Mouse (Mus musculus) ES-Bruce4 (cell line): ENCODE measurements at regions not wholly inside any gene's neighbourhood (a gene's known extent, or its start where the extent isn't known, plus 50 kb on each side); places are given as distances from the start of the nearest gene placed in this dataset.

Source experiments
- H3K27ac ChIP-seq: 2 replicates; pipeline ENCODE4 v1.5.1; 2012; ENCODE audit warnings: low read length, inconsistent platforms; ENCODE audit not compliant: insufficient read depth
- H3K27me3 ChIP-seq: 2 replicates; pipeline ENCODE4 v1.6.1; 2012; ENCODE audit warnings: mild to moderate bottlenecking, low read length, inconsistent platforms; ENCODE audit not compliant: control insufficient read depth, poor library complexity, insufficient read depth, severe bottlenecking
- H3K36me3 ChIP-seq: 2 replicates; pipeline ENCODE4 v1.6.1; 2012; ENCODE audit warnings: inconsistent platforms, mild to moderate bottlenecking, low read length, moderate library complexity; ENCODE audit not compliant: control insufficient read depth, poor library complexity, insufficient read depth, severe bottlenecking
- H3K4me1 ChIP-seq: one replicate; pipeline ENCODE4 v1.8.1; 2011; ENCODE audit warnings: low read length; ENCODE audit not compliant: control insufficient read depth, insufficient read depth
- H3K4me3 ChIP-seq: 2 replicates; pipeline ENCODE4 v1.5.1; 2011; ENCODE audit warnings: low read depth, mild to moderate bottlenecking, low read length
- H3K9ac ChIP-seq: 2 replicates; pipeline ENCODE4 v1.6.1; 2012; ENCODE audit warnings: low read depth, mild to moderate bottlenecking, inconsistent platforms; ENCODE audit not compliant: poor library complexity, severe bottlenecking
- H3K9me3 ChIP-seq: replicated peaks from 2 replicates; pipeline ENCODE4 v1.6.1; 2012; ENCODE audit warnings: mild to moderate bottlenecking, low read length, inconsistent platforms; ENCODE audit not compliant: control insufficient read depth, poor library complexity, insufficient read depth, severe bottlenecking
- CTCF ChIP-seq: IDR thresholded peaks from one replicate; pipeline ENCODE4 v1.8.1; 2011; ENCODE audit warnings: low read depth, low read length
- EP300 ChIP-seq: IDR thresholded peaks from 2 replicates; pipeline ENCODE4 v1.6.1; 2011; ENCODE audit warnings: low read depth, low read length; ENCODE audit not compliant: insufficient read depth
- POLR2A ChIP-seq: IDR thresholded peaks from one replicate; pipeline ENCODE4 v1.8.1; 2011; ENCODE audit warnings: low read length; ENCODE audit not compliant: insufficient read depth

DNA sequence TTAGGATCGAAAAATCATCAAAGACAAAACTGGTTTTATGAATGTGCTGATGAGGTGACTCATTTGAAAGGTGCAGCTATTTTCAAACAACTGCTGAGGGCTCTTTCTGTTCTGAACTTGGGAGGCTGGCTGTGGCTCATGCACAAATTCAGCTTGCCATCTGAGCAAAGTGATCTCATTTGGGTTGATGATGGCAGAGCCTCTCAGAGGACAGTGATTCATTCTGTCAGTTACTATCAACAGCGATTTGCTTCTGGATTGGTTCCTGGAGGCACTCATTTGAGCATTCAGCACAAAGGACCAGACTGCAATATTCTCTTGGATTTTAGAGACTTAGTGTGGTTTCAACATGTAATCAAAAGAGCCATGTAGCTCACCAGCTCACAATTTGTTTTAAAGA is 285.8 kb upstream of the Ell2 start:
- Histone ChIP-seq H3K27me3 (no peaks in the 10 kb centered on the region), H3K4me1 (no peaks in the 10 kb centered on the region), H3K4me3 (no peak overlapping the region), H3K27ac (no peak overlapping the region), H3K9me3 (no peaks in the 10 kb centered on the region), H3K9ac (no peak overlapping the region), H3K36me3 (no peaks in the 10 kb centered on the region)
- no peak for TF ChIP-seq POLR2A
- TF ChIP-seq CTCF = no peak
- TF ChIP-seq EP300 = no peak

DNA sequence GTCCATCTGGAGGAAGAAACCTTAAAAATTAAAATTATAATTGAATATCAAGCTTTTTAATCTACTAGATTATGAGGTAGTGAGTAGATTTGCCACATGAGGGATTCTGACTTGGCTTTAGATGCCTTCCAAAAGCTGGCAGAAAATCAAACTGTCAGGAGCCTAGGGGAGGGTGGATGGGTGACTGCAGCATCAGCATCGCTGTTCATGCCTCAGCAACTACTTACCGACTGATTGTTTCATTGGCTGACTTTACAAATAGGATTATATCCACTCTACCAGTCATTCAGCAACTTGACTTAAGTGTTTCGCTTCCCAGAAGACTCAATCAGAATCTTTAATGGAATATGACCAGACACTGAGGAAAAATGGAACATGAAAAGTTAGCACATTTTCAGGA is 279.6 kb upstream of the Ell2 start:
- no peaks in the 10 kb centered on the region for H3K36me3 ChIP-seq
- H3K9ac ChIP-seq = no peak overlapping the region
- no peak overlapping the region for H3K27ac ChIP-seq
- no peaks in the 10 kb centered on the region for H3K9me3 ChIP-seq
- H3K4me3 ChIP-seq = no peak overlapping the region
- no peaks in the 10 kb centered on the region for H3K4me1 ChIP-seq
- no peaks in the 10 kb centered on the region for H3K27me3 ChIP-seq
- TF ChIP-seq EP300 = no peak
- no peak for TF ChIP-seq CTCF
- TF ChIP-seq POLR2A = no peak

DNA sequence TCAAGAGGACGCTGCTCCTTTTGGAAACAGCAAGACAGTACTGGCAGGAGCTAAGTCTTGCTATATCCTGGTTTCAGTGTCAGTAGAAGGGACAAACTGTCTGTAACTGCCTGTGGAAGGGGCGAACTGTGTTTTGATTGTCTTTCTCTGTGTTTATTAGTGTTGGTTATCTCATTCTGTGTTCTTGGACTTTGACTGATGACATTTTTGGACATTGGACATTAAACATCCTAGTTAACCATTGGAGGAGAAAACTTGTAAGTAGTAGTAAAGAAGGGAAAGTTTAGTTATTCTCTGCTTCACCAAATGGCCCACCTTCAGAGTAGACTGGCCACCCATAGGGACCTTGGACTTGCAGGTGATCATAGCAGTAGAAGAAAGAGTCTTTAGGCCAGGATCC is 267.4 kb upstream of the Ell2 start:
- H3K27me3 ChIP-seq = no peaks in the 10 kb centered on the region
- no peak for TF ChIP-seq POLR2A
- no peak for TF ChIP-seq CTCF
- TF ChIP-seq EP300 = no peak
- no peaks in the 10 kb centered on the region for H3K9me3 ChIP-seq
- H3K36me3 ChIP-seq = no peaks in the 10 kb centered on the region
- H3K4me3 ChIP-seq = no peak overlapping the region
- no peak overlapping the region for H3K9ac ChIP-seq
- no peak overlapping the region for H3K27ac ChIP-seq
- no peaks in the 10 kb centered on the region for H3K4me1 ChIP-seq

- Histone ChIP-seq H3K27ac (no peak overlapping the region), H3K27me3 (no peaks in the 10 kb centered on the region), H3K9ac (no peak overlapping the region), H3K36me3 (no peaks in the 10 kb centered on the region), H3K4me3 (no peak overlapping the region), H3K9me3 (no peaks in the 10 kb centered on the region), H3K4me1 (no peaks in the 10 kb centered on the region)
- TF ChIP-seq POLR2A (no peak), EP300 (no peak), CTCF (no peak)
These were observed 266.5 kb upstream of the Ell2 start for GRCm38 (mm10) chr13:75440051-75440450.

DNA sequence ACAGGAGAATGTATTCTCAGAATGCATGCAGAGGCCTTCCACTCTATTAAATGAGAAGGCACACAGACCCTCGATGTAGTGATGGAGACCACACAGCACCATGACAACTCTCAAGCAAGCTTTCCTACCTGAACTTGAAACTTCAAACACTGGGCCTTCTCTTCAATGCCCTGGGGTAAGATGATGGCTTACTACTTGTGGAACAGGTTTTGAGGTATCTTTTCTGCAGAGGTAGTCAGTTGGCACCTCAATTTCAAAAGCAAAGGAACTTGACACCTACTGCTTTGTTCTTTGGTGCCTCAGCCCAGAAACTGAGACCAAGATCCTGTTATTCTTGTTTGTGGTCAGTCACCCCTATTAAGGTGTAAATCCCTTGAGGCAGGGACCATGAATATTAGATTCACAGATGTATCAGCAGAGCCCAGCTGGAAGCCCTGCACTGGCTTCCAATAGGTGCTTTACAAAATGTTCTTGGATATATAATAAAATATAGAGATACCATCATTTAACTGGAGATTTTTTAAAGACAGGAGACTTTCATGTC is 246.2 kb upstream of the Ell2 start:
- Histone ChIP-seq H3K27me3 (no peaks in the 10 kb centered on the region), H3K27ac (no peak overlapping the region), H3K36me3 (no peaks in the 10 kb centered on the region), H3K9ac (no peak overlapping the region), H3K4me3 (no peak overlapping the region), H3K9me3 (peaks cover 8% of the 10 kb centered on the region; the same call in 1 of the 2 replicates), H3K4me1 (no peaks in the 10 kb centered on the region)
- TF ChIP-seq EP300 (no peak), CTCF (no peak), POLR2A (no peak)

- no peak for TF ChIP-seq EP300
- no peak for TF ChIP-seq CTCF
- no peak for TF ChIP-seq POLR2A
- Histone ChIP-seq H3K4me1 (no peaks in the 10 kb centered on the region), H3K9ac (no peak overlapping the region), H3K4me3 (no peak overlapping the region), H3K27ac (no peak overlapping the region), H3K27me3 (no peaks in the 10 kb centered on the region), H3K9me3 (peaks cover 10% of the 10 kb centered on the region; the same call in 1 of the 2 replicates), H3K36me3 (no peaks in the 10 kb centered on the region)
These were observed 245.3 kb upstream of the Ell2 start for GRCm38 (mm10) chr13:75461273-75461672.
